Mouse (Mus musculus): ENCODE measurements around the gene Ndufb2. TPM values are rescaled to one million over a fixed set of nuclear protein-coding genes. Genes with fewer than 3 reads are reported as not detected.

Ndufb2 gene
- polyA plus RNA-seq, 1 experiment from 2014 or later = 561 TPM

DNA sequence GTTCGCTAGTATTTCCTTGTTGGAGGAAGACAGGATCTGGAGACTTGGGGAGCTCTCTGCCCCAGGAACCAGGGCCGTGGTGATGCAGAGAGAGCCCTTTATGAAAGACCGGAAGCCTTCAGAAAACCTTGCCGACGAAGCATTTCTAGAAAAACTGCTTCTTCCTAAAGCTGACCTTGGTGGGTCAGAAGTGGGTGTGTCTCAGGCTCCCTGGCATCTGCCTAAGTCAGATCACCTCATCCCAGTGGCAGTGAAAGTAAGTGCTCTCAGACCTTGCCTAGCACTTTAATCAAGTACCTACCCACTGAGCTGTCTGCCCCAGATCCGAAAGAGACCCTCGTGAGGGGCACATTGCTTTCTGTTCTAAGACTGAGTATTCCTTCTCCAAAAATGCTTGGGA is 17.4 kb upstream of the Ndufb2 start:
- 82% methylated on average over 7 of the region's 7 CpGs for WGBS
- H3K4me3 ChIP-seq (ENCODE audit: low read depth, low read length) = peak overlapping the region; percentile 83

DNA sequence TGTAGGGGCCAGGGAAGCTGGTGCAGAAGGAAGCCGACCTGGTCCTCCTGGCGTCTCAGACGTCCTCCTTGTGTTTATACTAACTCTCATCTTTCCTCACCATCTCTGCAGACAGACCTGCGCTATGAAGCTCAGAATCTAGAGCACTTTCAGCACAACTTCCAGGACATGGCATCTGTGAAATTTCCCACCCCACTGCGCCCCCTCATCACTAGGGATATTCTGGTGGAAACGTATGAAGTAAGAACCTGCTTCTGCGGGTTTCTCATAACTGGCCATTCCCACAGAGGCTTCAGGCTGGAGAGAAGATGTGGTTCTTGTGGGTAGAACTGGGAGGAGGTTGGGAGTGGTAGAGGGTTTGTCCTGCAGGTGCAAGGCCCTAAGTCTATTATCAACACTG is 12.8 kb upstream of the Ndufb2 start:
- 93% methylated on average over 7 of the region's 7 CpGs for WGBS
- no peak for ATAC-seq (ENCODE audit: low read depth)
- no peak overlapping the region for H3K4me3 ChIP-seq (ENCODE audit: low read depth, low read length)
- no peak overlapping the region for H3K9ac ChIP-seq (replicated peaks; ENCODE audit: low read depth, low read length)
- no peaks in the 10 kb centered on the region for H3K9me3 ChIP-seq (ENCODE audit: control insufficient read depth, low read length)
- H3K4me1 ChIP-seq (ENCODE audit: control insufficient read depth, insufficient read depth, low read length) = peaks cover 6% of the 10 kb centered on the region
- H3K4me2 ChIP-seq (ENCODE audit: low read depth, low read length) = no peak overlapping the region
- no peak overlapping the region for H3K27ac ChIP-seq (ENCODE audit: low read depth, low read length)
- peaks cover 33% of the 10 kb centered on the region for H3K36me3 ChIP-seq (ENCODE audit: control insufficient read depth, insufficient read depth, low read length)
- no peaks in the 10 kb centered on the region for H3K27me3 ChIP-seq (ENCODE audit: control insufficient read depth, insufficient read depth, low read length)

More for the DNA sequence above, 17.4 kb upstream of the Ndufb2 start:
- no peak for ATAC-seq (ENCODE audit: low read depth)
- peak overlapping the region; percentile 92 for H3K9ac ChIP-seq (replicated peaks; ENCODE audit: low read depth, low read length)
- H3K9me3 ChIP-seq (ENCODE audit: control insufficient read depth, low read length) = no peaks in the 10 kb centered on the region
- H3K27me3 ChIP-seq (ENCODE audit: control insufficient read depth, insufficient read depth, low read length) = no peaks in the 10 kb centered on the region
- peaks cover 13% of the 10 kb centered on the region for H3K36me3 ChIP-seq (ENCODE audit: control insufficient read depth, insufficient read depth, low read length)
- peak overlapping the region; percentile 90 for H3K4me2 ChIP-seq (ENCODE audit: low read depth, low read length)
- H3K27ac ChIP-seq (ENCODE audit: low read depth, low read length) = peak overlapping the region; percentile 96
- H3K4me1 ChIP-seq (ENCODE audit: control insufficient read depth, insufficient read depth, low read length) = peaks cover 8% of the 10 kb centered on the region

DNA sequence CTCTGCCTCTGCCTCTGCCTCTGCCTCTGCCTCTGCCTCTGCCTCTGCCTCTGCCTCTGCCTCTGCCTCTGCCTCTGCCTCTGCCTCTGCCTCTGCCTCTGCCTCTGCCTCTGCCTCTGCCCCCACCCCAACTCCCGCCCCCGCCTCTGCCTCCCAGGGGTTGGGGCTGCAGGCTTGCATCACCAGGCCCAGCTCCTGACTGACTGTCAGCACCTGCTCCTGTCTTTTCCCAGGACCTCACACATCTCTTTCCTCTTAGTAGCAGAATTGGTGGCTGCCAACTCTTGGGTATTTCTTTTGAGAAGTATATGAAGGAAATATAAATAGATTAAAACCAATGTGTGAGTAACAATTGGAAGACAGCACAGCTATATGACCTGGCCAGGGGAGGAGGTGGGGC is 11.8 kb upstream of the Ndufb2 start:
- Histone ChIP-seq H3K27ac (ENCODE audit: low read depth, low read length) (no peak overlapping the region), H3K9ac (replicated peaks; ENCODE audit: low read depth, low read length) (no peak overlapping the region), H3K4me2 (ENCODE audit: low read depth, low read length) (no peak overlapping the region), H3K9me3 (ENCODE audit: control insufficient read depth, low read length) (no peaks in the 10 kb centered on the region), H3K4me1 (ENCODE audit: control insufficient read depth, insufficient read depth, low read length) (no peaks in the 10 kb centered on the region), H3K36me3 (ENCODE audit: control insufficient read depth, insufficient read depth, low read length) (peaks cover 33% of the 10 kb centered on the region), H3K4me3 (ENCODE audit: low read depth, low read length) (no peak overlapping the region), H3K27me3 (ENCODE audit: control insufficient read depth, insufficient read depth, low read length) (no peaks in the 10 kb centered on the region)
- 89% methylated on average over 2 of the region's 2 CpGs for WGBS
- ATAC-seq (ENCODE audit: low read depth) = no peak

DNA sequence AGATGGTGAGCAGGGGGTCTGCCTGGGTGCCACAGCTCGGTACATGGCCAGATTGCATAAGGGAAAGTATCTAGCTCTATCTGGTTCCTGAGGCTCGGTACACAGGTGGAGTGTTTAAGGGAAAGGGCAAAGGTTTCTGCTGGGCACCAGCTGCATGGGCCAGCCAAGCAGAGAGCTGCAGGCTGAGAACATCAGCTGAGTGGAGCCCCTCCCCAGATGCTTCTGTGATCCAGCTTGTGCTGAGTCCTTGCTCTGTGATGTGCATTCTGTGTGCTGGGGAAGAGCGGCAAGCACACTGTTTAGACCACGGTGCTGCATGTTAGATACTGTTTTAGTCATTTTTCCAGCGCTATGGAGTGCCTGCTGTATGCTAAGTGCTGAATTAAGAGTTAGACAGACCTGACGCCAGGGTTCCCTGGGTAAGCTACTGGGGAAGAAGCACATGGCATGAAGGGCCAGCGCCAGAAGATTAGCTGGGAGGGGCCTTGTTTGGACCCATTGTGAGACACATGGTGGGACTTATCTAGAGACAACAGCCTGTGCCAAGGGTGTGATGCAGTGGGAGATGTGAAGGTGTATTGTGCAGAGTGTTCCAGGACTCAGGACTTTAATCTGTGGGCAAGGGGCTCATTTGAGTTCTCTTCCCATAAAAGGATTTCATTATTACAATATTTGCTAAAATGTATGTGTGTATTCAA is 11.1 kb upstream of the Ndufb2 start:
- no peaks in the 10 kb centered on the region for H3K9me3 ChIP-seq (ENCODE audit: control insufficient read depth, low read length)
- H3K9ac ChIP-seq (replicated peaks; ENCODE audit: low read depth, low read length) = no peak overlapping the region
- peaks cover 33% of the 10 kb centered on the region for H3K36me3 ChIP-seq (ENCODE audit: control insufficient read depth, insufficient read depth, low read length)
- H3K4me1 ChIP-seq (ENCODE audit: control insufficient read depth, insufficient read depth, low read length) = no peaks in the 10 kb centered on the region
- H3K4me3 ChIP-seq (ENCODE audit: low read depth, low read length) = no peak overlapping the region
- H3K4me2 ChIP-seq (ENCODE audit: low read depth, low read length) = no peak overlapping the region
- no peaks in the 10 kb centered on the region for H3K27me3 ChIP-seq (ENCODE audit: control insufficient read depth, insufficient read depth, low read length)
- no peak overlapping the region for H3K27ac ChIP-seq (ENCODE audit: low read depth, low read length)
- no peak for ATAC-seq (ENCODE audit: low read depth)
- WGBS = 81% methylated on average over 7 of the region's 7 CpGs

DNA sequence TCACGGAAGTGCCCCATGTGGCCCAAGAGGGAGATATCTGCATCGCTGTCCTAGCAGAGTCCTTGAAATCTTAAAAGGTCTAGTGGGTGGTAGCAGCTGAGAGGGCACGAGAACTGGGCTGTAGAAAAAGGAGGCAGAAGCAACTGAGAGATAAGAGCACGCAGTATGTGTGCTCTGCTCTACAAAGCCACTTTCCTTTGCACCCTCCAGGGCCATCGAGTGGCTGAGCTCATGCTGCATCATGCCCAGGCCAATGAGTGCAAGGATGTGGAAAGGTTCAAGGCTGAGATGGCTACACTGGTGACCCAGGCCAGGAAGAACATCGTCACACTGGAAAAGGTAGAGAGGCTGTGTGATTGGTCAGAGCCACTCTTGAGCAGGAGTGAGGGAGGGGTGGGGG is 6.9 kb upstream of the Ndufb2 start, which contains the start of gene Gm42420:
Gene Gm42420 (plus strand): TSS at position 237 of the 400 bp plus-strand sequence.
- Histone ChIP-seq H3K4me2 (ENCODE audit: low read depth, low read length) (no peak within 1 kb of the TSS), H3K9ac (replicated peaks; ENCODE audit: low read depth, low read length) (no peak within 1 kb of the TSS), H3K9me3 (ENCODE audit: control insufficient read depth, low read length) (no peaks in the 10 kb centered on the region), H3K27me3 (ENCODE audit: control insufficient read depth, insufficient read depth, low read length) (no peaks in the 10 kb centered on the region), H3K4me3 (ENCODE audit: low read depth, low read length) (no peak within 1 kb of the TSS), H3K27ac (ENCODE audit: low read depth, low read length) (no peak within 1 kb of the TSS), H3K36me3 (ENCODE audit: control insufficient read depth, insufficient read depth, low read length) (peaks cover 37% of the 10 kb centered on the region), H3K4me1 (ENCODE audit: control insufficient read depth, insufficient read depth, low read length) (no peaks in the 10 kb centered on the region)
- ATAC-seq (ENCODE audit: low read depth) = no peak
- WGBS = 91% methylated on average over 6 of the region's 6 CpGs

DNA sequence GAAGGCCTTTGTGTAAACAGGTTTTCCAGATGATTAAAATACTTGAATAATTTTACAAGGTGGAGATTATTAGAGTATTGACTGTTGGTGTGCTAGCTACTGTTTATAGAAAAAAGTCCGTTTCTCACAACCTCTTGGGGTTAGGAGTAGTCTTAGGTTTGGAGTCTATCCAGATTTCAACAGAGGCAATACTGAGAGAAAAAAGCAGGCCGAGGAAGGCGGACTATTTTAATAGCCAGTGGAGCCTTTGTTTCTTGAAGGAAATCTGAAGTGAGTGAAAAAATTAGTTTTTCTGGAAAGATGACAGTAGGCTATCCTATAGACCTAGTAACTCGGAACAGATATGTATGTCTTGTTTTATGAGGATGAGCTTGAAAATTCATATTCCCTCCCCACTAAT is 893 bp upstream of the Ndufb2 start:
- WGBS = 97% methylated on average over 4 of the region's 4 CpGs
- no peaks in the 10 kb centered on the region for H3K27me3 ChIP-seq (ENCODE audit: control insufficient read depth, insufficient read depth, low read length)
- no peak overlapping the region for H3K4me3 ChIP-seq (ENCODE audit: low read depth, low read length)
- no peaks in the 10 kb centered on the region for H3K9me3 ChIP-seq (ENCODE audit: control insufficient read depth, low read length)
- H3K27ac ChIP-seq (ENCODE audit: low read depth, low read length) = no peak overlapping the region
- ATAC-seq (ENCODE audit: low read depth) = no peak
- peaks cover 19% of the 10 kb centered on the region for H3K36me3 ChIP-seq (ENCODE audit: control insufficient read depth, insufficient read depth, low read length)
- no peak overlapping the region for H3K9ac ChIP-seq (replicated peaks; ENCODE audit: low read depth, low read length)
- no peak overlapping the region for H3K4me2 ChIP-seq (ENCODE audit: low read depth, low read length)
- H3K4me1 ChIP-seq (ENCODE audit: control insufficient read depth, insufficient read depth, low read length) = peaks cover 9% of the 10 kb centered on the region; the same call in 1 of the 2 replicates

DNA sequence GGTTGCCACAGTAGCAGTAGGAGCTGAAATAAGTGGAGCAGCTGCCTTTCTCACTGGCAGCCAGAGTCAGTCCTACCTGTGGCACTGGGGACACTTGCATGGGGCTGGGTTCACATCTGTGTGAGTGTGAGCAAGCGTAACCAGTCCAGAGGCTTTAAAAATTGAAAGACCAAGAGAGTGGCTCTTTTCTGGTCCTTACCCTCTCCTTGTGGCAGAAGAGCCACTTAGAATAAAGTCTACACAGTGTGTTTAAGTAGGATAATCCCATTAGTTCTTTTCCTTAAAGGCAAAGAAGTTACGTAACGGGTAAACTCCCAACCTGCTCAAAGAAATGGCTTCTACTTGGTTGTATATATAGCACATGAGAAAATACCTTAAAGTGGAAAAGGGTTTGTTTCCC is 8.5 kb downstream of the Ndufb2 start:
- no peak overlapping the region for H3K4me3 ChIP-seq (ENCODE audit: low read depth, low read length)
- H3K9ac ChIP-seq (replicated peaks; ENCODE audit: low read depth, low read length) = no peak overlapping the region
- peaks cover 19% of the 10 kb centered on the region for H3K36me3 ChIP-seq (ENCODE audit: control insufficient read depth, insufficient read depth, low read length)
- H3K9me3 ChIP-seq (ENCODE audit: control insufficient read depth, low read length) = no peaks in the 10 kb centered on the region
- H3K4me2 ChIP-seq (ENCODE audit: low read depth, low read length) = no peak overlapping the region
- no peak for ATAC-seq (ENCODE audit: low read depth)
- H3K27ac ChIP-seq (ENCODE audit: low read depth, low read length) = no peak overlapping the region
- 98% methylated on average over 3 of the region's 3 CpGs for WGBS
- no peaks in the 10 kb centered on the region for H3K4me1 ChIP-seq (ENCODE audit: control insufficient read depth, insufficient read depth, low read length)
- H3K27me3 ChIP-seq (ENCODE audit: control insufficient read depth, insufficient read depth, low read length) = no peaks in the 10 kb centered on the region

DNA sequence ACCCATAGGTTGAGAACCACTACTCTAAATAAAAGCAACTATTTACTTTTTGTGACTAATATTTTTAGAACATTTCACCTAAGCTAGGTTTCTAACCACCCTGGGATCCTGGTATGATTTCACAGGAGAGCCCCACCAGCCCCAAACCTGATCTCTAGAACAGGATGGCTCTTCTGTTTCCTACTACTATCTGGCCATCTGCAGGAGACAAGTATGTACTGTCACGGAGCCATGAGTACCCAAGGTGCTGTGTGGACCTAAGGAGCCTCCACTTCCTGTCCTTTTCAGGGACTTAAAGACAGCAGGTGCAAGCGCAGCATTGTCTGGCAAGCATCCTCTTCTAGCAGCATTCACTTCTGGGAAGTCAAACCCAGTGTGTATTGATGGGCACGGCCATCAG is 9.5 kb downstream of the Ndufb2 start:
- ATAC-seq (ENCODE audit: low read depth) = no peak
- H3K36me3 ChIP-seq (ENCODE audit: control insufficient read depth, insufficient read depth, low read length) = peaks cover 17% of the 10 kb centered on the region
- 85% methylated on average over 3 of the region's 3 CpGs for WGBS
- H3K4me1 ChIP-seq (ENCODE audit: control insufficient read depth, insufficient read depth, low read length) = no peaks in the 10 kb centered on the region
- no peaks in the 10 kb centered on the region for H3K27me3 ChIP-seq (ENCODE audit: control insufficient read depth, insufficient read depth, low read length)
- H3K4me3 ChIP-seq (ENCODE audit: low read depth, low read length) = no peak overlapping the region
- no peaks in the 10 kb centered on the region for H3K9me3 ChIP-seq (ENCODE audit: control insufficient read depth, low read length)
- no peak overlapping the region for H3K9ac ChIP-seq (replicated peaks; ENCODE audit: low read depth, low read length)
- no peak overlapping the region for H3K4me2 ChIP-seq (ENCODE audit: low read depth, low read length)
- H3K27ac ChIP-seq (ENCODE audit: low read depth, low read length) = no peak overlapping the region

DNA sequence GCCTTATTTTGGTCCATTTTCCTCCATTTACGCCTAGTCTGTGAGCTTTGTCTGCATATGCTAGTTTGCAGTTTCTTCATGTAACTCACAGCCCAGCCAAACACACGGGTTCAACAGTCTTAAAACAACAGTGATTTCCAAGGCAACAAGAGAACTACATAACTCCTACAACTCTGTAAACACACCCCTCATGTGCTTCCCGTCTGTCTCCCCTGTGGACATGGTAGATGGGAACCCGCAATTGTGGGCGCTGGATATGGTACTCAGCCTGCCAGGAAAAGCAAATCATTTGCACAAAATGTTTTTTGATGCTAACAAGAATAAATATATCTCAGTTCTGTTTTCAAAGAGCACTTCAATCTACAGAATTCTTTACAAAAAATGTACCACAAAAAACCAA is 12.2 kb downstream of the Ndufb2 start:
- Histone ChIP-seq H3K27me3 (ENCODE audit: control insufficient read depth, insufficient read depth, low read length) (no peaks in the 10 kb centered on the region), H3K4me1 (ENCODE audit: control insufficient read depth, insufficient read depth, low read length) (no peaks in the 10 kb centered on the region), H3K4me2 (ENCODE audit: low read depth, low read length) (no peak overlapping the region), H3K9me3 (ENCODE audit: control insufficient read depth, low read length) (no peaks in the 10 kb centered on the region), H3K4me3 (ENCODE audit: low read depth, low read length) (no peak overlapping the region), H3K27ac (ENCODE audit: low read depth, low read length) (no peak overlapping the region), H3K36me3 (ENCODE audit: control insufficient read depth, insufficient read depth, low read length) (peaks cover 13% of the 10 kb centered on the region), H3K9ac (replicated peaks; ENCODE audit: low read depth, low read length) (no peak overlapping the region)
- no peak for ATAC-seq (ENCODE audit: low read depth)
- WGBS = 87% methylated on average over 5 of the region's 5 CpGs
